ENCODE assay signal across 8 mouse cellular contexts in the genomic region with DNA sequence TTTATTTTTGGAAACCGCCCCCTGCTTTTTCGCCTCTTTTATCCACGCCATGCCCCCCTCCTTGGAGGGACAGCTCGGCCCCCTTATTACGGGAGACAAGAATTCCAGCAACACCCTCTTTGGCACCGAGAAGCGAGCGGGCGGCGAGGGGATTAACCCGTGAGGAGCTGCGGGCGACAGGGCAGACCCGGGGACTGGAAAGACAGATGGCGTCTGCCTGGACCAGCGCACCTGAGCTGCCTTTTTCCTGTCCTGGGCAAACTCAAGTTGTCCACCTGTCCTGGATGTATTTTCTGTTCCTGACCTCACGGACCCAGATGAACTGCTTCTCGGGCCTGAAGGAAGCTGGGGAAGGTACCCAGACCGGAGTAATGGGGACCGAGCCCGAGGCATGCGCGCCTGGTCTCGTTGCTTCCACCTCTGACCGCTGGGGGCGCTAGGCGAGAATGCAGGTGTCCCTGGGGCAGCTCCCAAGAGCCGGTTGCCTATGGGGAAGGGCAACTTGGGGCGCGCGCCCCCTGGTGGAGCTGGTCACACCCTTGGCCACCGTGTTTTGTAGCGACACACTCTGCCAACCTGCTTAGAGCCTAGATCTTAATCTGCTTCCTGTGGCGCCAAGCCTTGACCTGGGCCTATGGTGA. TPM values are rescaled to one million over a fixed set of nuclear protein-coding genes. Genes with fewer than 3 reads are reported as not detected.
A peak's percentile ranks its signal among the peaks of the same experiment; 100 is the strongest.
DNase-seq lines count a peak whose midpoint lies in the region; ATAC-seq lines count a peak whose summit lies in the region.

A gene (minus strand): TSS at position 52 of the 641 bp plus-strand sequence.

- H3K4me3 ChIP-seq in hindbrain, embryonic 15.5 days, result peak within 1 kb of the TSS; percentile 29

- under 1% methylated on average over 34 of the region's 34 CpGs for WGBS in hindbrain, embryonic 15.5 days

- DNase-seq in T-cell, adult 2 months (ENCODE audit: low spot score), result peak; percentile 82
- peak; percentile 86 to 89 for DNase-seq in cerebellum, postnatal 36 days
- DNase-seq in gastrocnemius, adult 18-20 months (ENCODE audit: low spot score), result peak; percentile 87
- DNase-seq in left cerebral cortex, adult 11 months (ENCODE audit: low spot score), result peak; percentile 25
- DNase-seq in lung, postnatal 4 days, result peak; percentile 92 to 93
- DNase-seq in retina, postnatal 7 days (ENCODE audit: low read depth, low spot score), result peak; percentile 41
- peak; percentile 81 for DNase-seq in urinary bladder, adult 2 months (ENCODE audit: low spot score)

- H3K27ac ChIP-seq in hindbrain, embryonic 15.5 days (replicated peaks), result no peak within 1 kb of the TSS

- H3K36me3 ChIP-seq in hindbrain, embryonic 15.5 days, result no peaks in the 10 kb centered on the region

- H3K4me2 ChIP-seq in hindbrain, embryonic 15.5 days, result peak within 1 kb of the TSS; percentile 48

- no peaks in the 10 kb centered on the region for H3K9me3 ChIP-seq in hindbrain, embryonic 15.5 days

- H3K9ac ChIP-seq in hindbrain, embryonic 15.5 days, result no peak within 1 kb of the TSS

- peaks cover 14% of the 10 kb centered on the region for H3K4me1 ChIP-seq in hindbrain, embryonic 15.5 days (replicated peaks)

- peaks cover 62% of the 10 kb centered on the region for H3K27me3 ChIP-seq in hindbrain, embryonic 15.5 days

- no peak for ATAC-seq in hindbrain, embryonic 15.5 days (ENCODE audit: low FRiP score, low read depth)

RNA-seq across cellular contexts. Expression of the gene that starts here (rescaled TPM):
- 1 to 10 TPM; 2.6 to 3.1 TPM for total RNA-seq in gastrocnemius, adult 18-20 months (2021)
- 0.26 and 0.39 TPM in 2 replicates for polyA plus RNA-seq in hindbrain, embryonic 15.5 days (2015; fragmentation: Nextera tagmentation; extraction: Ambion mirVana)
- 0.99 and 1.7 TPM in 2 replicates for polyA plus RNA-seq in urinary bladder, adult 2 months (2012; rRNA removed)

Comparison
In these comparisons a context has a peak if more than half of its experiments do, and no peak if none do; other contexts are left out.
1. DNase-seq: peak in every context shown above with its lines; median percentile 92 in lung, postnatal 4 days; 88 in cerebellum, postnatal 36 days; 87 in gastrocnemius, adult 18-20 months; 82 in T-cell, adult 2 months; 81 in urinary bladder, adult 2 months; 41 in retina, postnatal 7 days; 25 in left cerebral cortex, adult 11 months.